Mouse (Mus musculus): ENCODE data around the gene B4galnt4.
"Not testable (repeated sequence)": the region's sequence is repeated elsewhere in the genome, so short reads cannot be mapped to it uniquely, and the experiment has no call there.

The B4galnt4 gene

DNA sequence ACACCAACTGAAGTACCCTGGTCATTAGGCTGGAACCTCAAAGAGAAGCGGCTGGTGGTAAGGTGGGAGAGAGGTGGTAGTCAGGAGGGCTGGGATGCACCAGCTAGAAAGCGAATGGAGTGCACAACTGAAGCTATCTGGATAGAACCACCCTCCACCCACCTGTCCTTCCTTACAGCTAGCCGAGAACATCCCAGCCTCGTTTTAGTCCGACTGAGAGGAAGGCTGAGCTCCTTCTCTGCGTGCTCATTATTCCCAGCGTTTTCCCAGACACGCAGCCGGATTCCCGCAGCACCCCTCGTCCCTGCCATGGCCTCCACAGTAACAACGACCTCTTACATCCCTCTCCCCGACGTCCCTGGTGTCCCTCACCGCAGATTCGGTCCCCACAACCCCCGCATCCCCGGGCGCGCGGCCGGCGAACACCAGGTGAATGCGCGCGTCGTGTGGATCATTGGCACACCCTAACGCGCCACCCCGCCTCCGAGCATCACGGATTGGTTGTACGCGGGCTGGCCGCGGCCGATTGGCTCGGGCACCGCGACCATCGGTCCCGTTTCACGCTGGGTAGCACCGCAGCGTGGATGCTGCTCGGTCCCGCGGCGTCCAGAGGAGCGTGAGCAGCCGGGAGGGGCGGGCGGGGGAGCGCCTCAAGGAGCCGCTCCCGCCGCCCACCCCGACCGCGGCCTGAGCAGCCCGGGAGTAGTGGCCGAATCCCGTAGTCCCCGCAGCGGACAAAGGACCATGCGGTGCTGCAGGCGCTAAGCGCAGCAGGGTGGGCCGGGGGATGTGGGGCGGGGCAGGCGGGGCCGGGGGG is at the start of gene B4galnt4:
Gene B4galnt4, plus strand, starts transcription at position 679 of the 817 bp plus-strand sequence.
- DNase-seq (ENCODE audit: low spot score), result peak; percentile 52

DNA sequence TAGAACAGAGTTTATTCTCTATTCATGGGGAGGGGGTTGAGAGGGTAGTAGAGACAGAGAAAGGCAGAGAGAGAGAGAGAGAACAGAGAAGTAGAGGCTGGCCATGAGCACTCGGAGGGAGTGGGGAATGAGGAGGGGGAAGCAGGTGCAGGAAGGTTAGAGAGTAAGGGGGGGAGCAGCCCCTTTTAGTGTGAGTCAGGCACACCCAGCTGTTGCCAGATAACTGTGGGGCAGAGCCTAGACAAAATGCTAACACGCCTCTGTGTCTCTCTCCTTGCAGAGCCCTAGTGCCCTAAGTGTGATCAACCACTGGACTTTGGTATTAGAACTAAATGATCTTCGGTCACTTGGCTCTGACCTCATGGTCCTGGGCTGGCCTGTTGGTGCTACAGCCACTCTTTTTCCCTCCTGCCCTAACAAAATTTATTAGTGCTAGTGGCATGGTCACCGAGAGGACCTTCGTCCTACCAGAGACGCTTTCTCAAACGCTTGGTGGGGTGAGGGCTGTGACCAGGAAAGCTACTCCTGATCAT is 49.6 kb upstream of the B4galnt4 start:
- no peak for DNase-seq (ENCODE audit: low spot score)

DNA sequence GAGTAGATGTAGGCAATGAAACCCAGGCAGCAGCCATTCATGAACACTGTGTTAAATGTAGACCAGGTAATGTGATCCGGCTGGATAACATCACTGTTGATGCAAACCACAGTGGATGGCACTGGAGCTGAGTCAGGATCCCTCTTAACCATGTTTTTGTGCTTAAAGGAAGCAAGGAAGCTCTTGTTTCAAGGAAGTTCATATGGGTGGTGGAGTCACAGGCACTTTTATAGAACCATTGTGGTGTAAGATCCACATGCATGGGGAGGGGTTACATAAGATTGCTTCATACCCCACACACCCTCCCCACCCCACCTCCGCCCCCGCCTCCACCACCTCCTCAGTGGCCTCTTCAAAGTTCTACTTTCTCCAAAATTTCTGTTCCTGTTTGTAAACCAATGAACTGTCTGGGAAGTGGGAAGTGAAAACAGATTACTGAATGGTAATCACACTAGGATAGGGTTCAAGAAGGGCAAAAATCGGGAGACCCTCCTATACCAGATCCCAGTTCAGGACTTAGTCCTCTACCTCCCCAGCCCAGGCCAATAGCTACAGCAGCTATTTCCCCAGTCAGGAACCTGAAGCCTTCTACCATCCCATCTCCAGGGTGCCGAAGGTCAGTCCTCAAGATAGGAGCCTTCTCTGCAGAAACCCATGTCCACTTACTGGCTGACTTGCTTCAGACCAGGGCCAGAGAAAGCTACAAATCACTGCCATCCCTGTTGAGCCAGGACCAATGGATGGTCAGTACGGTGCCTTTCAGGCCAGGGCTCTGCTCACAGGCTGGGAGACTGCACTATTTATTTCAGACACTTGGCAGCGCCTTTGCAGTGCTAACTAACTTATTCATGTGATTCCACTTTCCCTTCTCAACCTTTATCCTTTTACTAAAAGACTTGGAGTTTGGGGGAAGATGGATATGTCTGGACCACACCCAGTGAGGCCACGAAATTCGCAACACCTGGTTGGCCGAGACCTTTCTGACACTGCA is 43.9 kb upstream of the B4galnt4 start:
- DNase-seq (ENCODE audit: low spot score), result no peak

DNA sequence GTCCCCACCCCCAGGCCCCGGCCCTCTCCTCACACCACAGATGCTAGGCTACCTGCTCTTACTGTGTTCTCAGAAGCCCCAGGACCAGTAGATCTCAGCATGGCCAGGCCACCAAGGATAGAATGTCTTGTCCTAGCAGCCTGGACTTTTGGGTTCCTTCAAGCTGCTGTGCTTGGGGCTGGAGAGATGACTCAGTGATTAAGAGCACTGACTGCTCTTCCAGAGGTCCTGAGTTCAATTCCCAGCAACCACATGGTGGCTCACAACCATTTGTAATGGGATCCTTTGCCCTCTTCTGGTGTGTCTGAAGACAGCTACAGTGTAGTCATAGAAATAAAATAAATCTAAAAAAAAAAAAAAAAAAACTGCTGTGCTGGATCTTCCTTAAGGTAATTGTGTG is 43.1 kb upstream of the B4galnt4 start, which contains the start of gene Ifitm6:
Gene Ifitm6, minus strand, starts transcription at position 101 of the 400 bp plus-strand sequence.
- DNase-seq (ENCODE audit: low spot score), result not testable (repeated sequence)

DNA sequence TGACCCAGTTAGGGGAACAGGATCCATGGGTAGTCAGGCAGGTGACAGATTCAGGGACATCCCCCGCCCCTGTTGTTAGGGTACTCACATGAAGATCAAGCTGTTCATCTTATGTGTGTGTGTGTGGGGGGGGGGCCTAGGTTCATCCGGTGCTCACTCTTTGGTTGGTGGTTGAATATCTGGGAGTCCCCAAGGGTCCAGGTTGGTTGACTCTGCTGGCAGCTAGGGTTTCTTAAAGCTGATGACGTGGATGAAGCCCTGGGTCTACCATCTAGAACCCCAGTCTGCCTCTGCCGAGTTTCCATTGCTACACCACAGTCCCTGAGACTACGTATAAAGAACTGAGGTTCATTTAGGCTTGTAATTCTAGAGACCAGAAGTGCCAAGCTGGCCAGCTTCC is 41.9 kb upstream of the B4galnt4 start:
- DNase-seq (ENCODE audit: low spot score), result no peak

DNA sequence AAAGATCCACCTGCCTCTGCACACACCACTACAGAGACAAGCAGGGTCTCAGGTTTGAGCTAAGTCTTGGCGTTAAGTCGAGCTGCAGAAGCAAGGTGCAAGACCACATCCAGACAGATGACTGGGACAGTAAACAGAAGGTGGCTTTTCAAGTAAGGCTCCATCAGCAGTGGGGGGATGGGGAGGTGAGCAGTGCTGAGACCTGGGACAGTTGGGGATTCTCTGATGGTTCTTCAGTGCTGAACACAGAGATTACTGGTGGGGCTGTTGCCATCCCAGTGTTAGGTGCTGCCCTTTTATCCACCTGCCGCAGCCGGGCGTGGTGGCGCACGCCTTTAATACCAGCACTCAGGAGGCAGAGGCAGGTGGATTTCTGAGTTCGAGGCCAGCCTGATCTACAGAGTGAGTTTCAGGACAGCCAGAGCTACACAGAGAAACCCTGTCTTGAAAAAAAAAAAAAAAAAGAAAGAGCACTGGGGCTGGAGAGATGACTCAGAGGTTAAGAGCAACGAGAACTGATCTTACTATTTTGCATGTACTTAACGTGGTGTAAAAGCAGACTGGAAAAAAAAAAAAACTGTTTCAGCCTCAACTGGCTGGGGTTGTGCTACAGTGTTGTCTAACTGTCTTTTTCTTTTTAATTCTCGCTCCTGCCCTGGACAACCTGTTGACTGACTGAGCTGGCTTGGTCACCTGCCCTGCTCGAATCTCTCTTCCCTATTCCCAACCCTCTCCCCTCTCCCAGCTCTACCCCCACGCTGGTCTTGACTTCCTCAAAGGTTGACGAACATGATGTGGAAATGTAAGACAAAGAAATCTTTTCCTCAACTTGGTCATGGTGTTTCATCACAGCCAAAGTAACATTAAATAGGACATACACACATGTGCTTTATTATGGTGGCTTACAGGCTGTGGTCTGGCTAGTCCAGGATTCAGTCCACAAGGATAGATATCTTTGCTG is 39.1 kb upstream of the B4galnt4 start:
- no peak for DNase-seq (ENCODE audit: low spot score)

DNA sequence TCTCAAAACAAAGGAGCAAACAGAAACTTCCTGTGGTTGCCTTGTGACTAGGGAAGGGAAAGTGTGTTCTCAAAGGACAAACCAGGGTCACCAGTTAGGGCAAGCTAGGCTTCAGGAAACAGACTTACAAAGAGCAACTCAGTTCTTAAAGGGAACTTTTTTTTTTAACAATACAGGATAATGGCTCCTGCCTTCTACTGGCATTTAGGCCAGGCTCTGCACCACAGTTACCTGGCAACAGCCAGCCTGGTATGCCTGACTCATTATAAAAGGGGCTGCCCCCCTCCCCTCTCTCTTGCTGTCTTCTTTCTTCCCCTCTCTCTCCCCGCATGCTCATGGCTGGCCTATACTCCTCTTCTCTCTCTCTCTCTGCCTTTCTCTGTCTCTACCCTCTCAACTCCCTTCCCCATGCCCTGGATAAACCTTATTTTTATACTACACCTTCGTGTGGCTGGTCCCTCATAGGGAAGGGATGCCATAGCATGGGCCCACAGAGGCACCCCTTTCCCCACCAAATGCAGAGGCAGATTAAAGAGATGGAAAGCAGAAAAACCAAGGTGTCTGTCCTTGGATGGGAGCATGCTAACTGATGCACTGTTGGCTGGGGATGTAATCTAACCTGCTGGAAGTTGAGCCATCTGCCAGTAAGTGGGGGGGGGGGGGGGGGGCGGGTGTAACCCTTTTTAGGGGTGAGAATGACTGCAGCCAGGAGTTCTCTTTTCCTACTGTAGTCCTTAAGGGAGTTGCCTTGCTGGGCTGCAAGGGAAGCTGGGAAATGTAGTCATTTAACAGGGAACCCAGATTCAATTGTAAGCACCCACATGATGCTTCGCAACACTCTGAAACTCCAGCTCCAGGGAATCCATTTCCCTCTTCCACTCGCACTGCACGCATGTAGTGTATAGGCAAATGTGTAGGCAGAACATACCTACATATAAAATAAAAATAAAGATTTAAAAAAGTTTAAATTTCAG is 35.8 kb upstream of the B4galnt4 start:
- no peak for DNase-seq (ENCODE audit: low spot score)

DNA sequence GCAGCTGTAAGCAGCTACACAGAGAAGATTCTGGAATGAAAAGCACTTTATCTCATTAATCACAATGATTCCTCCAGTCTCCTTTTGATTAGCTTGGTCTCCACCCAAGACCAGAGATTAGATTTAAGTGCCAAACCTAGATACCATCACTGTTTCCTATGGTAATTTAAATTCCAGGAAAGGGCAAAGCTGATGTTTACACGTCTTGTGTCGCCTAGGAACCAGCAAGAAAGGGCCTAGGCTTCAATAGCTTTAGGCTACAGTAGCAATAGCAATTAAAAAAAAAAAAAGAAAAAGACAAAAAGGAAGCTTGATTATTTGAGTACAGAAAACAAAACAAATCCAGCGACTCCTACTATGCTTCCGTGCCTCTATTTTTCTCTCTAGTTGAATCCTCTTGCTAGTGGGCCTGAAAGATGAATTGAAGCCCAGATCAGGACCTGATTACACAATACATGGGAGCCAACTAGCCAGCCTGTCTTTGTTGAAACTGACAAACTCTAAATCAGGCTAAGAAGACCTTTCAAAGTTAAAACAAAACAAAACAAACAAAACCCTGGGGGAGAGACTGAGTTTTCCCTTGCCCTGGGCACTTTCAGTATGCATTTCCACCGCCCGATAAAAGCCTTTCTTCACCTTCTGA is 34.7 kb upstream of the B4galnt4 start:
- DNase-seq (ENCODE audit: low spot score), result peak; percentile 48

DNA sequence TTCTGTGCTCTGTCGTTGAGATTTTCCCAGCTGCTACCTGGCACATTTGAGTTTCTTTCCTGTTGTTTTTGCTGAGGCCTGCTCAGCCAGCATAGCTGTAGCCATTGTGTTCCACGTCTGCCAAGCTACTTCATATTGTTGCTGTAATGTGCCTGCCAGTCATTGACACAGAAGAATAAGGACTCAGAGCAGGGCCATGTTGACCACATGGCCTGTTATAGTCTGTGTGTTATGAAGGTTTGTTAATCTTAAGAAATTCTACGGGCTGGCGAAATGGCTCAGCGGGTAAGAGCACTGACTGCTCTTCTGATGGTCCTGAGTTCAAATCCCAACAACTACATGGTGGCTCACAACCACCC is 34.2 kb upstream of the B4galnt4 start:
- DNase-seq (ENCODE audit: low spot score), result no peak

DNA sequence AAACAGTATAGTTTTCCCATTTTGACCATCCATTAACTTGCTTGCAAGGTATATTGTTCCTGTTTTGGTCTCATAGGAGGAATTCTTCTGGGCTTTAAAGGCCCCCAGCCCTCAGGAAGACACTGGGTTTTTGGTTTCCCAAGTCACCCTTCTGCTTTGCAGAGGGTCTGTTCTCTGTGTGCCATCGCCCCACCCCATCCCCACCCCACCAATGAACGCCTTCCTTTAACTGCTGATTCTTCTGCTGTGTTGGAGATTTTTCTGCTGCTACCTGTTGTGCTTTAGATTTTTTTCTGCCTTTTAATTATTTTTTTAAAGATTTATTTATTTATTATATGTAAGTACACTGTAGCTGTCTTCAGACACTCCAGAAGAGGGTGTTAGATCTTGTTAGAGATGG is 32.1 kb upstream of the B4galnt4 start, which contains the start of gene Gm17387:
Gene Gm17387, plus strand, starts transcription at position 301 of the 400 bp plus-strand sequence.
- DNase-seq (ENCODE audit: low spot score), result no peak

DNA sequence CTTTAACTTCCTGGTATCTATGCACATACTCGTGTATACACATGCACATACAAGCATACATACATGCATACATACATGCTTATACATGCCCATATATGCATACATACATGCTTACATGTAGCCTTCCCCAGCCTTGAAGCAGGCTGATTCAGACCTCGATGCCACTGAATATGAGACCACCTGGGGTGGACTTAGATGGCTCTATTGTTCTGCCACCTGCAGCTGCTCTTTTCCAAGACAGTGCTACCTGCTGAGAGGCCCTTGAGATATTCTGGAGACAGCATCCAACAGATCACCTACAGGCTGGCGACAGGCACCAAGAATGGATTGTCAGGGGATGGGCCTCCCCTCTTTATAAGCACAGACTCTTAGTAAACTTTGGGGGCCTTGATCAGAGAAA is 30.5 kb upstream of the B4galnt4 start:
- DNase-seq (ENCODE audit: low spot score), result no peak

DNA sequence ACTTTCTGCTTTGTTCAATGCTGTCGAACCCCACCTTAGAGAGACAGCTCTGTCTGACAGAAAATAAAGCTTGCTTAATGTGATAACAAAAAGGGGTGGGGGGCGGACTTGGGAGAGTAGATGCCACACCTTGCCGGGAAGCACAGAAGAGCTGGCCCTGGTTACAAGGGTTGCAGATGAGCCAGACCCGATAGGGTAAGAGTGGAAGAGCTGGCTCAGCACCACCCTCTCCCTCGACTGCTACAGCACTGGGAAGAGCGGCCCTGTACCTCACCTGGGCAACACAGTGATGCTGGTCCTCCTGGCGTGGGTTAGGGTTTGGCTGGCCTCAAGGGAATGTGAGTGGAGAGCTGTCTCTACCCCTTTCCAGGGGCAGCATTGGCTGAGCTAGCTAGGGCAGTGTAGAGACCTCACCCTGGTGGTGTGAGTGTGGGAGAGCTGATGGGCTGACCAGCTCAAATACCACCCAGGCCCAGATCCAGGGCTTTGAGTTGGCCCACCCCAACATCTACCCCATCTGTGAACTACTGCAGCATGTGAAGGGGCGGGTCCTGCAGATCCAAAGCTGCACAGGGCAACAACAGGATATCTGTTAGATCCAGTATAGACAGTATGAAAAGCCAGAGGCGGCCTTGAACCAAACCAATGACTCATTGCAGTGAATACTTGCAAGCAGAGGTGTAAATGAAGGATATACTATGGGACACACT is 28.3 kb upstream of the B4galnt4 start:
- no peak for DNase-seq (ENCODE audit: low spot score)

DNA sequence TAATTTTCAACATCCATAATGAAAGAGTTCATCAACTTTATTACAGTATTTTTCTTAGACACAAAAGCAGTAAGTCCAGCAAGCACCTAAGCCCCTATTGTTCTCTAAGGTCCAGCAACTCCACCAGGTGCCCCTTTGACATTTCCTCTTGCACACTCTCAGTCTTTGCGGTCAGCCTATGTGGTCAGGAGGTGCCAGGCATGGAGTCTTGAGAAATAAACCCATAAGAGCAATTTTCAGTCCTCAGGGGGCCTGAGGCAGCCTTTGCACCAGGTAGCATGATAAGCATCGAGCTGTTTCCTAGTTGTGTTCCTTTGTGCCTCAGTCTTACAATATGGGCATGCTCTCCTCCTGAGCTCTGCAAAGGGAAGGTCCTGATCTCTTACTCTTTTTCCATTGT is 24.3 kb upstream of the B4galnt4 start:
- DNase-seq (ENCODE audit: low spot score), result not testable (repeated sequence)

DNA sequence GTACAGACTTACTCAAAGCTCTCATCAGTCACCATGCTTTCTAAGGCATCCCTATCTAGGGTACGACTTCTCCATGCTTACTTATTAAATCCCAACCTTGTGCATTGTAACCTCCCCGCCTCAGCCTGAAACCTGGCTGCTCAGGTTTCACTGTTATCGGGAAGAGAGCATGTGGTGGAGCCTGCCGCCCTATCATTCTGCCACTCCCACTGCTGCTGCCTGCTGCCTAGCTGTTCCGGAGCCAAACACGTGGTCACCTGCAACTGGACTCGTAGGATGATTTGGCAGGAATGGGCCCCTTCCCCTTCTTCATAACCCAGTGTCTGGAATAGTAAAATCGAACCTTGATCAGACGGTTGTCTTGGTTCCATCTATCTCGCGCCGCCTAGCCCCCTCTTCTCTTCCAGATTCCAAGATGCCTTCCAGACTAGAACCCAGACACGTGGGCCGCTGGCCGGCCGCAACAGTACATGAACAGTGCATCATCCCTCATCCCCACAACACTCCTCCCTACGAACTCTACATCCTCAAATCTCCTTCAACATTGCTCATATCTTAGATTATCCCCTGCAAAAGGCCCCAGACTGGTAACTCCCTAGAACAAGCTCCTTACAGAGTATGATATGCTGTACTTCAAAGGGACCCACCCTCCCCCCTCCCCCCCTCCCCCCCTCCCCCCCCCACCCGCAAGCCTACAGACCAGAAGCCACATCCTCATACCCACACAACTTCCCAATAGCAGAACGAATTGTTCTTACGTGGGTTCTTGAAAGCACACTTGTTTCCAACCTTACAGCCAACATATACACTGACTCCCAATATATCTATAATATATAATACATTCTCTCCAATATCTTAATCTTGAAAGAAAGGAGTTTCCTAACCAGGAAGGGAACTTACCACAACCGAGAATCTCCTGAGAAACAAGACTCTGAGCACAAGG is 22.5 kb upstream of the B4galnt4 start:
- no peak for DNase-seq (ENCODE audit: low spot score)

DNA sequence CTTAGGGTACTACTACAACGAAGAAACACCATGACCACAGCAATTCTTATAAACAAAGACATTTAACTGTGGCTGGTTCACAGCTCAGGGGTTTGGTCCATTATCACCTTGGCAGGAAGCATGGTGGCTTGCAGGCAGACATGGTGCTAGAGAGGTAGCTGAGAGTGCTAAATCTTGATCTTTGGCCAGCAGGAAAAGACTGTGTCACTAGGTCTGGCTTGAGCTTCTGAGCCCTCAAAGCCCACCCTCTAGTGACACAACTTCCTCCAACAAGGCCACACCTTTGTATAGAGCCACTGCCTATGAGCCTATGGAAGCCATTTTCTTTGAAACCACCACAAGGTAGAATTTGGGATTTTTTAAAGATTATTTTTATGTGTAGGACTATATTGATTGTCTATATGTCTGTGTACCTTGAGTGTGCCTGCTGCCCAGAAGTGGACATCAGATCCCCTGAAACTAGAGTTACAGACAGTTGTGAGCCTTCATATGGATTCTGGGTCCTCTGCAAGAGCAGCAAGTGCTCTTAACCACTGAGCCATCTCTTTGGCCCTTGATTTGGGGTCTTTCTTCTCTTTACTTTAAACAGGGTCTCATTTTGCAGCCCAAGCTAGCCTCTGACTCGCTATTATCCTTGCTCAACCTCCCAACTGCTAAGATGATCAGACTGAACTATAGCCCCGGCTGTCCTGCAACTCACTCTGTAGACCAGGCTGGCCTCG is 21.4 kb upstream of the B4galnt4 start:
- no peak for DNase-seq (ENCODE audit: low spot score)

DNA sequence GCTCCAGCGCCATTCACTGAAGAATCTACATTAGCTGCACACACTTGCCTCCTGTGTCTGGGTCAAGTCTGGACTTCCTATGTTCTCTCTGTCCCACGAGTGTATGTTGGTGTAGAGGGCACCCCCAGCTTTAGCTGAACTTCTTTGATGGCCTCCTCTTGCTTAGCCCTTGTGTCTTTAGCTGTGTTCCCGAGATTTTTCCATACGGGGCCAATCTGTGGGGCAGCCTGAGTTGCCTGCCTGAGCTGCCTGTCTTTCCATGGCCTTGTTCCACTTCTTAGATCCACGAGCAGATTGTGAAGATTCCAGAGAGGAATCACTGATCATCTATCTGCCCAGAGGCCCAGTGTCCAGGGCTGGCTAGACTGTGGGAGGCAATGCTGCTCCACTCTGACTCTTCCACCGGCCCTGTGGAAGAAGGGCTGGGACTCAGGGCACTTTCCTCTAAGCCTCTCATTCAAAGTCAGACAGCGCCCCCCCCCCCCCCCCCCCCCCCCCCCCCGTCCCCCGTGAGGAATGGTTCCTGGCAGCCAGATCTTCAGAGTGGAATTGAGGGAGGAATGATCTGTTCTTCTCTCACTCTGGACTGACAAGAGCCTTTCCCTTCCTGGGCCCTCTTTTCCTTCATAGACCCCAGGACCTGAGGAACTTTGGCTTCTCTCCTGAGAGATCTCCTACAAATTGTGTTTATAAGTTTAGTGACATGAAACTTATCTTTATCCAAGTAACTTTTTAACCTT is 19.9 kb upstream of the B4galnt4 start:
- no peak for DNase-seq (ENCODE audit: low spot score)

All from lung, postnatal 25 days (tissue).